Mouse (Mus musculus): ENCODE results near the gene Acot8. TPM values are rescaled to one million over a fixed set of nuclear protein-coding genes. Genes with fewer than 3 reads are reported as not detected.

Acot8 gene
- polyA plus RNA-seq, 1 experiment from 2014 or later, result 18.4 TPM

GRCm38 (mm10) chr2:164787032-164787431 lies 17.6 kb downstream of the Acot8 start:
- no peak for DNase-seq (ENCODE audit: low spot score)
- Histone ChIP-seq H3K4me1 (peaks cover 20% of the 10 kb centered on the region), H3K9me3 (replicated peaks) (no peaks in the 10 kb centered on the region), H3K36me3 (peaks cover 33% of the 10 kb centered on the region), H3K27ac (no peak overlapping the region), H3K4me3 (no peak overlapping the region), H3K27me3 (ENCODE audit: low read depth, poor library complexity, severe bottlenecking) (no peaks in the 10 kb centered on the region)
- 91% methylated on average over 3 of the region's 3 CpGs for WGBS

- 10% methylated on average over 15 of the region's 15 CpGs for WGBS
- Histone ChIP-seq H3K9me3 (replicated peaks) (no peaks in the 10 kb centered on the region), H3K4me3 (peak overlapping the region; percentile 73), H3K4me1 (peaks cover 20% of the 10 kb centered on the region), H3K27ac (peak overlapping the region; percentile 83), H3K36me3 (peaks cover 27% of the 10 kb centered on the region), H3K27me3 (ENCODE audit: low read depth, poor library complexity, severe bottlenecking) (no peaks in the 10 kb centered on the region)
- DNase-seq (ENCODE audit: low spot score), result no peak
Observed at GRCm38 (mm10) chr2:164786388-164786885, 18.2 kb downstream of the Acot8 start.

GRCm38 (mm10) chr2:164785481-164786387 lies 18.9 kb downstream of the Acot8 start, which contains the start of gene Snx21:
Gene Snx21 (plus strand): TSS chr2:164785823.
- under 1% methylated on average over 85 of the region's 89 CpGs for WGBS
- peak; percentile 92 for DNase-seq (ENCODE audit: low spot score)
- Histone ChIP-seq H3K4me1 (peaks cover 20% of the 10 kb centered on the region), H3K27me3 (ENCODE audit: low read depth, poor library complexity, severe bottlenecking) (no peaks in the 10 kb centered on the region), H3K9me3 (replicated peaks) (no peaks in the 10 kb centered on the region), H3K36me3 (peaks cover 20% of the 10 kb centered on the region), H3K27ac (peak within 1 kb of the TSS; percentile 83), H3K4me3 (peak within 1 kb of the TSS; percentile 73)

GRCm38 (mm10) chr2:164784869-164785420 lies 19.7 kb downstream of the Acot8 start:
- peak overlapping the region; percentile 83 for H3K27ac ChIP-seq
- WGBS, result 17% methylated on average over 7 of the region's 7 CpGs
- no peaks in the 10 kb centered on the region for H3K27me3 ChIP-seq (ENCODE audit: low read depth, poor library complexity, severe bottlenecking)
- peak overlapping the region; percentile 73 for H3K4me3 ChIP-seq
- H3K4me1 ChIP-seq, result peaks cover 20% of the 10 kb centered on the region
- H3K9me3 ChIP-seq (replicated peaks), result no peaks in the 10 kb centered on the region
- DNase-seq (ENCODE audit: low spot score), result no peak
- H3K36me3 ChIP-seq, result peaks cover 12% of the 10 kb centered on the region

GRCm38 (mm10) chr2:164783926-164784581 lies 20.6 kb downstream of the Acot8 start:
- no peak overlapping the region for H3K4me3 ChIP-seq
- 73% methylated on average over 7 of the region's 7 CpGs for WGBS
- no peaks in the 10 kb centered on the region for H3K27me3 ChIP-seq (ENCODE audit: low read depth, poor library complexity, severe bottlenecking)
- DNase-seq (ENCODE audit: low spot score), result no peak
- no peak overlapping the region for H3K27ac ChIP-seq
- no peaks in the 10 kb centered on the region for H3K9me3 ChIP-seq (replicated peaks)
- H3K36me3 ChIP-seq, result 0 out of 2 replicates have a peak, but pooled peaks cover 6% of the 10 kb centered on the region
- H3K4me1 ChIP-seq, result peaks cover 20% of the 10 kb centered on the region

- no peak for DNase-seq (ENCODE audit: low spot score)
Observed at GRCm38 (mm10) chr2:164781876-164782275, 22.8 kb downstream of the Acot8 start.

GRCm38 (mm10) chr2:164779481-164780086 lies 25.1 kb downstream of the Acot8 start, which contains the start of gene Tnnc2:
Gene Tnnc2 (minus strand): TSS chr2:164779967.
- Histone ChIP-seq H3K9me3 (replicated peaks) (no peaks in the 10 kb centered on the region), H3K27me3 (ENCODE audit: low read depth, poor library complexity, severe bottlenecking) (peaks cover 12% of the 10 kb centered on the region; the same call in 1 of the 2 replicates), H3K36me3 (no peaks in the 10 kb centered on the region), H3K4me1 (peaks cover under 1% of the 10 kb centered on the region), H3K27ac (no peak within 1 kb of the TSS), H3K4me3 (no peak within 1 kb of the TSS)
- 66% methylated on average over 8 of the region's 8 CpGs for WGBS
- DNase-seq (ENCODE audit: low spot score), result no peak

More at GRCm38 (mm10) chr2:164781876-164782275, 22.8 kb downstream of the Acot8 start:
- H3K27me3 ChIP-seq (ENCODE audit: low read depth, poor library complexity, severe bottlenecking), result peaks cover 6% of the 10 kb centered on the region; the same call in 1 of the 2 replicates
- H3K27ac ChIP-seq, result no peak overlapping the region
- H3K4me1 ChIP-seq, result peaks cover 18% of the 10 kb centered on the region
- no peak overlapping the region for H3K4me3 ChIP-seq
- H3K9me3 ChIP-seq (replicated peaks), result no peaks in the 10 kb centered on the region
- no peaks in the 10 kb centered on the region for H3K36me3 ChIP-seq
- WGBS, result 69% methylated on average over 4 of the region's 4 CpGs

- Histone ChIP-seq H3K36me3 (no peaks in the 10 kb centered on the region), H3K4me3 (no peak overlapping the region), H3K27me3 (ENCODE audit: low read depth, poor library complexity, severe bottlenecking) (peaks cover 12% of the 10 kb centered on the region; the same call in 1 of the 2 replicates), H3K9me3 (replicated peaks) (no peaks in the 10 kb centered on the region), H3K4me1 (no peaks in the 10 kb centered on the region), H3K27ac (no peak overlapping the region)
- WGBS, result 86% methylated on average over 7 of the region's 7 CpGs
- DNase-seq (ENCODE audit: low spot score), result no peak
Observed at GRCm38 (mm10) chr2:164778809-164779208, 25.9 kb downstream of the Acot8 start.

GRCm38 (mm10) chr2:164778015-164778287 lies 26.7 kb downstream of the Acot8 start:
- no peak overlapping the region for H3K4me3 ChIP-seq
- no peaks in the 10 kb centered on the region for H3K9me3 ChIP-seq (replicated peaks)
- 94% methylated on average over 11 of the region's 11 CpGs for WGBS

GRCm38 (mm10) chr2:164777246-164778014 lies 27.3 kb downstream of the Acot8 start:
- Histone ChIP-seq H3K9me3 (replicated peaks) (no peaks in the 10 kb centered on the region), H3K36me3 (peaks cover 14% of the 10 kb centered on the region), H3K4me3 (no peak overlapping the region), H3K4me1 (0 out of 2 replicates have a peak, but pooled peaks cover under 1% of the 10 kb centered on the region), H3K27ac (no peak overlapping the region), H3K27me3 (ENCODE audit: low read depth, poor library complexity, severe bottlenecking) (peaks cover 12% of the 10 kb centered on the region; the same call in 1 of the 2 replicates)
- no peak for DNase-seq (ENCODE audit: low spot score)
- WGBS, result 83% methylated on average over 30 of the region's 30 CpGs

More at GRCm38 (mm10) chr2:164778015-164778287, 26.7 kb downstream of the Acot8 start:
- Histone ChIP-seq H3K4me1 (no peaks in the 10 kb centered on the region), H3K36me3 (peaks cover 9% of the 10 kb centered on the region), H3K27me3 (ENCODE audit: low read depth, poor library complexity, severe bottlenecking) (peaks cover 12% of the 10 kb centered on the region; the same call in 1 of the 2 replicates), H3K27ac (no peak overlapping the region)
- DNase-seq (ENCODE audit: low spot score), result no peak

- Histone ChIP-seq H3K27me3 (ENCODE audit: low read depth, poor library complexity, severe bottlenecking) (peaks cover 12% of the 10 kb centered on the region; the same call in 1 of the 2 replicates), H3K4me1 (peaks cover 6% of the 10 kb centered on the region), H3K36me3 (peaks cover 20% of the 10 kb centered on the region), H3K27ac (no peak overlapping the region), H3K9me3 (replicated peaks) (no peaks in the 10 kb centered on the region), H3K4me3 (no peak overlapping the region)
- no peak for DNase-seq (ENCODE audit: low spot score)
- WGBS, result 64% methylated on average over 17 of the region's 17 CpGs
Observed at GRCm38 (mm10) chr2:164776801-164777200, 27.9 kb downstream of the Acot8 start.

GRCm38 (mm10) chr2:164776130-164776529 lies 28.6 kb downstream of the Acot8 start:
- Histone ChIP-seq H3K36me3 (peaks cover 27% of the 10 kb centered on the region), H3K27me3 (ENCODE audit: low read depth, poor library complexity, severe bottlenecking) (peaks cover 12% of the 10 kb centered on the region; the same call in 1 of the 2 replicates), H3K4me3 (no peak overlapping the region), H3K4me1 (peaks cover 13% of the 10 kb centered on the region), H3K27ac (no peak overlapping the region), H3K9me3 (replicated peaks) (no peaks in the 10 kb centered on the region)
- WGBS, result 89% methylated on average over 6 of the region's 6 CpGs
- DNase-seq (ENCODE audit: low spot score), result no peak

All from limb, embryonic 10.5 days (tissue).